Mouse (Mus musculus) liver, embryonic 13.5 days (tissue): ENCODE data around the gene Sertad2. TPM values are rescaled to one million over a fixed set of nuclear protein-coding genes. Genes with fewer than 3 reads are reported as not detected.
A peak's percentile ranks its signal among the peaks of the same experiment; 100 is the strongest.

ENCODE experiments used
- ATAC-seq: fragments of 200-750 bp; cut with Nextera tagmentation; 2 replicates; pipeline ENCODE4 v1.8.0; 2017; ENCODE audit warnings: low read depth, mild to moderate bottlenecking, moderate number of reproducible peaks, moderate library complexity
- DNase-seq: peaks from one replicate; pipeline ENCODE4 v3.0.0; 2022
- H3K27ac ChIP-seq: fragments of 300-500 bp; sonication (generic); 2 replicates; pipeline ENCODE4 v1.5.1; 2015; ENCODE audit warnings: moderate library complexity, mild to moderate bottlenecking, inconsistent platforms
- H3K27me3 ChIP-seq: fragments of 300-500 bp; sonication (generic); 2 replicates; pipeline ENCODE4 v1.6.1; 2015; ENCODE audit warnings: mild to moderate bottlenecking, inconsistent platforms
- H3K36me3 ChIP-seq: fragments of 300-500 bp; sonication (generic); 2 replicates; pipeline ENCODE4 v1.6.1; 2015; ENCODE audit warnings: mild to moderate bottlenecking, inconsistent platforms
- H3K4me1 ChIP-seq: fragments of 300-500 bp; sonication (generic); replicated peaks from 2 replicates; pipeline ENCODE4 v1.6.1; 2015; ENCODE audit warnings: inconsistent platforms
- H3K4me2 ChIP-seq: fragments of 300-500 bp; sonication (generic); 2 replicates; pipeline ENCODE4 v1.6.1; 2015; ENCODE audit warnings: inconsistent platforms, mild to moderate bottlenecking, moderate library complexity
- H3K4me3 ChIP-seq: fragments of 300-500 bp; sonication (generic); replicated peaks from 2 replicates; pipeline ENCODE4 v1.5.1; 2015; ENCODE audit warnings: mild to moderate bottlenecking, inconsistent platforms
- H3K9ac ChIP-seq: fragments of 300-500 bp; sonication (generic); 2 replicates; pipeline ENCODE4 v1.6.1; 2015; ENCODE audit warnings: mild to moderate bottlenecking, inconsistent platforms
- H3K9me3 ChIP-seq: fragments of 300-500 bp; sonication (generic); replicated peaks from 2 replicates; pipeline ENCODE4 v1.6.1; 2016; ENCODE audit warnings: inconsistent platforms
- WGBS: fragments of 180-500 bp; shearing (Covaris S2); methylation state at CpG from one replicate; pipeline ENCODE4 v1.1.7; 2015; ENCODE audit not compliant: insufficient replicate concordance; 5-methylcytosine and 5-hydroxymethylcytosine counted together
- polyA plus RNA-seq: library from polyadenylated mRNA; unstranded; fragments of >200 nt; fragmentation: Nextera tagmentation; extraction: Ambion mirVana; gene quantifications from 2 replicates; pipeline ENCODE4 v1.2.1, GENCODE M21; 2015

Sertad2 gene
- polyA plus RNA-seq, 1 experiment from 2014 or later: 37.4 TPM

GRCm38 (mm10) chr11:20576046-20576635 lies 33.1 kb downstream of the Sertad2 start:
- H3K9ac ChIP-seq: no peak overlapping the region
- H3K4me3 ChIP-seq: no peak overlapping the region
- DNase-seq (no peak), ATAC-seq (no peak)
- H3K4me2 ChIP-seq: no peak overlapping the region
- WGBS: 40% methylated on average over 8 of the region's 8 CpGs
- no peaks in the 10 kb centered on the region for H3K27me3 ChIP-seq
- H3K27ac ChIP-seq: no peak overlapping the region
- H3K36me3 ChIP-seq: no peaks in the 10 kb centered on the region
- peaks cover 17% of the 10 kb centered on the region; the same call in 1 of the 2 replicates for H3K4me1 ChIP-seq
- no peaks in the 10 kb centered on the region for H3K9me3 ChIP-seq

- Histone ChIP-seq H3K9me3 (no peaks in the 10 kb centered on the region), H3K4me2 (no peak overlapping the region), H3K4me1 (peaks cover 15% of the 10 kb centered on the region; the same call in 1 of the 2 replicates), H3K4me3 (no peak overlapping the region), H3K9ac (no peak overlapping the region), H3K27ac (no peak overlapping the region), H3K36me3 (no peaks in the 10 kb centered on the region), H3K27me3 (no peaks in the 10 kb centered on the region)
- DNase-seq: no peak
- 80% methylated on average over 2 of the region's 2 CpGs for WGBS
- ATAC-seq: no peak
Measured at GRCm38 (mm10) chr11:20582758-20583157, 39.7 kb downstream of the Sertad2 start.

DNA sequence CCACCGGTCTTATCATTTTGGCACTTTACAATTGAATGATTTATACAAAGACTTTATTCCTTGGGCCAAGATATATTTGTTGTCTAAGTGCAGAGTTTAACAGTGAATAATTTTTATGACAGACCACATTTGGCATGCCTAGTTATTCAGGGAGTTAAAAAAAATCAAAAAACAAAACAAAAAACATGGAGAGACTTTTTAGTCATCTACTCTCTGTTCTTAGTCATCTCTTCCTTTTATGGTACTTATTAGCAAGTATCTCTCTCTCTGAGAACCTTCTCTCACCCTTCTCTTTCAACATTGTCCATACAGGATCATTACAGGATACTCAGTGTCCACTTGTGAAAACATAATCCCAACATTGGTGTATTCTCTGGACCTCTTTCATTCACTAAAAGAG lies 42.2 kb downstream of the Sertad2 start:
- H3K4me2 ChIP-seq: no peak overlapping the region
- H3K9me3 ChIP-seq: no peaks in the 10 kb centered on the region
- no peaks in the 10 kb centered on the region for H3K36me3 ChIP-seq
- ATAC-seq (no peak), DNase-seq (no peak)
- no peak overlapping the region for H3K4me3 ChIP-seq
- peaks cover 15% of the 10 kb centered on the region; the same call in 1 of the 2 replicates for H3K4me1 ChIP-seq
- no peak overlapping the region for H3K9ac ChIP-seq
- H3K27me3 ChIP-seq: no peaks in the 10 kb centered on the region
- WGBS: 61% methylated on average over 1 of the region's 1 CpGs
- H3K27ac ChIP-seq: no peak overlapping the region

GRCm38 (mm10) chr11:20586180-20586579 lies 43.1 kb downstream of the Sertad2 start:
- H3K36me3 ChIP-seq: no peaks in the 10 kb centered on the region
- no peak overlapping the region for H3K9ac ChIP-seq
- H3K4me3 ChIP-seq: no peak overlapping the region
- DNase-seq: no peak
- H3K4me2 ChIP-seq: no peak overlapping the region
- no peaks in the 10 kb centered on the region for H3K27me3 ChIP-seq
- ATAC-seq: no peak
- H3K4me1 ChIP-seq: 0 out of 2 replicates have a peak, but pooled peaks cover 9% of the 10 kb centered on the region
- H3K9me3 ChIP-seq: no peaks in the 10 kb centered on the region
- no peak overlapping the region for H3K27ac ChIP-seq

- Histone ChIP-seq H3K27ac (no peak overlapping the region), H3K4me1 (0 out of 2 replicates have a peak, but pooled peaks cover 13% of the 10 kb centered on the region), H3K27me3 (no peaks in the 10 kb centered on the region), H3K4me2 (no peak overlapping the region), H3K9me3 (no peaks in the 10 kb centered on the region), H3K4me3 (no peak overlapping the region), H3K9ac (no peak overlapping the region), H3K36me3 (no peaks in the 10 kb centered on the region)
- ATAC-seq (no peak), DNase-seq (no peak)
- WGBS: 49% methylated on average over 2 of the region's 2 CpGs
Measured at GRCm38 (mm10) chr11:20589393-20589792, 46.3 kb downstream of the Sertad2 start.

- DNase-seq: peak; percentile 18
- 67% methylated on average over 3 of the region's 3 CpGs for WGBS
- no peak for ATAC-seq
Measured at GRCm38 (mm10) chr11:20592010-20592409, 49.0 kb downstream of the Sertad2 start.

DNA sequence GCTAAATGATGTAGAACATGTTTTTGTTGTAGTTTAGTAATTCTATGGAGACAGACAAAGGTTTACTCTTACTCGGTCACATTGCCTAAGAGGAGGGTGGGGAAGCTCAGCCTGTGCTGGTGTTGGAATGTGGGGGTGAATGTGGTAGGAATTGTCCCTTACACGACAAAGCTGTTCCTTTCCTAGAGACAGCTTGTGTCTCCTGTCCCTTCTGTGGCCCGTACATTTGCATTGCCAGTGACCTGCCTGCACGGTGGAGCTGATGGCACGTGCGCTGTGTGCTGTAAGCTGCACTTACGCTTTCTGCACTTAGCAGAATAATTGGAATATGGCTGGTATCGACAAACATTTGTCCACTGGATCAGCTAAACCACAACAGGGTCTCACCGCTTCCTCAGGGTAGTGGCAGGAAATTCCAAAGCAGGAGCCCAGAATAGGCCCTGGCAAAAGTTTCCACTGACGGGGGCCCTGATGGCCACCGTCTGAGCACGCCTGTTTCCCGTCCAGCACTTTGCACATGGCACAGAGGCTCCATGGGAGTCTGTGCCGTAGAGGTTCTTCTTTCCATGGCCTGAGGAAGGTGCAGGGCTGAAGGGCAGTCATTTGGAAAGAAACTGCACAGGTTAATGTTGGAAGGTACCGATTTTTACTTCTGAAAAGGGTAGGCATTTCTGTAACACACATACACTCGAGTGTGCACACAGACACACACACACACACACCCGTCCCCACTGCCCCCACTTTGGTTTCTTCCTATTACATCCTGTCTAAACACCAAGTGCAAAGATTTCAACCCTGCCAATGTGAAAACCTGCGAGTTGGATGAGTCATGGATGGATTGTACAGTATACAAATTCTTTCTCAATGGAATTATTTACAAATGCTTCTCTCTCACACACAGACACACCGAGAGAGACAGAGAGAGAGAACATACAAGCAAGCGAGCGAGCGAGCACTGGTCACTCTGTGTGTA lies 51.5 kb downstream of the Sertad2 start:
- Histone ChIP-seq H3K9me3 (no peaks in the 10 kb centered on the region), H3K9ac (no peak overlapping the region), H3K4me1 (0 out of 2 replicates have a peak, but pooled peaks cover 4% of the 10 kb centered on the region), H3K36me3 (no peaks in the 10 kb centered on the region), H3K27ac (no peak overlapping the region), H3K4me2 (no peak overlapping the region), H3K27me3 (no peaks in the 10 kb centered on the region), H3K4me3 (no peak overlapping the region)
- DNase-seq: no peak
- 52% methylated on average over 22 of the region's 22 CpGs for WGBS
- ATAC-seq: no peak

More at GRCm38 (mm10) chr11:20592010-20592409, 49.0 kb downstream of the Sertad2 start:
- Histone ChIP-seq H3K9ac (no peak overlapping the region), H3K4me1 (0 out of 2 replicates have a peak, but pooled peaks cover 9% of the 10 kb centered on the region), H3K9me3 (no peaks in the 10 kb centered on the region), H3K27me3 (no peaks in the 10 kb centered on the region), H3K4me3 (no peak overlapping the region), H3K27ac (no peak overlapping the region), H3K4me2 (no peak overlapping the region), H3K36me3 (no peaks in the 10 kb centered on the region)

DNA sequence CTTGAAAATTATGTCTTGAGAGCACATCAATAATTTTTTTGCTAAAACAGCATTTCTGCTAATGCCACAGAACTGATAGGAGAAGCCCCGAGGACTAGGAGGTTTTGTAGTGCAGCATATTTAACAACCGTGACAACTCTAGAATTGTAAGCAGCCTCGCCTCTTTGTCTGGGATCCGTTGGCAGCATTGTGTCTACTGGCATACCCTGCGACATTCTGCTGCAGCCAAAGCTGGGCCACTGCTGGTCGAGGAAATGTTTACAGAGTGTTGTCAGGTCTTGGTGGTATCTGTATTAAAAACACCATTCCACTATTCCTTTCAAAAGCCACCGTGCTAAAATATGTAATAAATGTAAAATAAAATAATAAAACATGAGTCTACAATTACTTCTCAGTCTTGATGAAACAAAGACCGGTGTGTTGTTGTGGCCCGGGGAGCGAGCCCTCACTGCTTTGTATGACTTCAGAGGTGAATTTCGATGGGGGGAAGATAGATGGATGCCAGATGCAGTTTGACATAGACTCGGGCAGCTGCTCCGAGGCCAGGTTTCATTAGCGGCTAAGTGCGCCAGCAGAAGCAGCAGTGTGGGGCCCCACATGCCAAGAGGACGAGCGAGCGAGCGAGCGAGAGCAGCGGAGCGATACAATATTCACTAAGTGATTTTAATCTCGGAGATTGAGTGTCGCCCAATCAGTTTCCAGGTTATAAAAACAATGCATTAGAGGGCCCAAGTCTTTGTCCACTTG lies 60.2 kb downstream of the Sertad2 start:
- Histone ChIP-seq H3K4me1 (peaks cover 7% of the 10 kb centered on the region; the same call in 1 of the 2 replicates), H3K9me3 (no peaks in the 10 kb centered on the region), H3K4me3 (no peak overlapping the region), H3K27me3 (no peaks in the 10 kb centered on the region), H3K9ac (no peak overlapping the region), H3K36me3 (no peaks in the 10 kb centered on the region), H3K27ac (no peak overlapping the region), H3K4me2 (no peak overlapping the region)
- no peak for DNase-seq
- ATAC-seq: no peak
- 78% methylated on average over 24 of the region's 24 CpGs for WGBS

- ATAC-seq: no peak
- Histone ChIP-seq H3K27ac (no peak overlapping the region), H3K4me2 (no peak overlapping the region), H3K9ac (no peak overlapping the region), H3K27me3 (no peaks in the 10 kb centered on the region), H3K36me3 (no peaks in the 10 kb centered on the region), H3K4me3 (no peak overlapping the region), H3K9me3 (no peaks in the 10 kb centered on the region), H3K4me1 (peaks cover 11% of the 10 kb centered on the region; the same call in 1 of the 2 replicates)
- DNase-seq: no peak
- 87% methylated on average over 4 of the region's 4 CpGs for WGBS
Measured at GRCm38 (mm10) chr11:20604119-20604518, 61.1 kb downstream of the Sertad2 start.

DNA sequence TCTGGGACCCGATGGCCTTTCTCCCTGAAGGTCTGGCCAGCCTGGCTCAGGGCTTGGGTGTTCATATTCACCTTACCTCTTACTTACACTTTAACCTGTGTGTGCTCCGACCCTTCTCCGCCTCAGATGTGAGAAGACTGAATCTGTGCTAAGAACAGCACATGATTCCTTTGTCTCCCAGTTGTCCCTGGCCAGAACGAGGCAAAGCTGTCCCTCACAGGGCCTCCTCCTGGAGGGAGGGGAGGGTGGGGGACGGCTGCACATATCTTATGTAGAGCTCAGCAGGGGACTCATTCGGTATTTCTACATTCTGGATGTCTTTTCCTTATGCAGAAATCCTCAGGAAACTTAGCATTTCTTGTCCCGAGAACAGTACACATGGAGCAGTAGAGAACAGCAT lies 62.6 kb downstream of the Sertad2 start:
- H3K27me3 ChIP-seq: no peaks in the 10 kb centered on the region
- no peak for ATAC-seq
- no peaks in the 10 kb centered on the region for H3K36me3 ChIP-seq
- H3K27ac ChIP-seq: no peak overlapping the region
- 66% methylated on average over 7 of the region's 7 CpGs for WGBS
- no peak overlapping the region for H3K9ac ChIP-seq
- DNase-seq: no peak
- H3K4me1 ChIP-seq: peaks cover 11% of the 10 kb centered on the region
- no peak overlapping the region for H3K4me3 ChIP-seq
- H3K9me3 ChIP-seq: no peaks in the 10 kb centered on the region
- no peak overlapping the region for H3K4me2 ChIP-seq

- ATAC-seq (no peak), DNase-seq (no peak)
- H3K27ac ChIP-seq: no peak overlapping the region
- peaks cover 11% of the 10 kb centered on the region for H3K4me1 ChIP-seq
- no peak overlapping the region for H3K4me3 ChIP-seq
- no peak overlapping the region for H3K4me2 ChIP-seq
- no peaks in the 10 kb centered on the region for H3K9me3 ChIP-seq
- 64% methylated on average over 11 of the region's 11 CpGs for WGBS
- no peaks in the 10 kb centered on the region for H3K27me3 ChIP-seq
- H3K36me3 ChIP-seq: no peaks in the 10 kb centered on the region
- H3K9ac ChIP-seq: no peak overlapping the region
Measured at GRCm38 (mm10) chr11:20608442-20608841, 65.4 kb downstream of the Sertad2 start.
